Mouse (Mus musculus): Measurements from ENCODE around the gene Nek7. TPM values are rescaled to one million over a fixed set of nuclear protein-coding genes. Genes with fewer than 3 reads are reported as not detected.

Nek7 gene
- total and polyA plus RNA-seq, 3 experiments, result 4.7 to 9.1 TPM; not detected in 1

- H3K4me3 ChIP-seq (ENCODE audit: control insufficient read depth in 1 of 2, insufficient read depth in 1 of 2, low read depth in 2 of 2, low read length in 2 of 2), result no peak overlapping the region
- peaks cover 0 to 5% of the 10 kb centered on the region in 2 experiments; a peak in 2 of 4 replicates for H3K36me3 ChIP-seq (ENCODE audit: control insufficient read depth in 1 of 2, insufficient read depth in 2 of 2, low read length in 2 of 2)
- peaks cover 8% of the 10 kb centered on the region for H3K79me2 ChIP-seq (ENCODE audit: control insufficient read depth, insufficient read depth, low read length, poor library complexity)
- no peak overlapping the region for H3K9ac ChIP-seq (ENCODE audit: control insufficient read depth, low read depth, low read length, poor library complexity, severe bottlenecking)
- peaks cover 0 to 6% of the 10 kb centered on the region in 2 experiments; a peak in 3 of 4 replicates for H3K4me1 ChIP-seq (ENCODE audit: control insufficient read depth in 1 of 2, insufficient read depth in 2 of 2, low read length in 2 of 2)
- no peaks in the 10 kb centered on the region for H3K9me3 ChIP-seq (replicated peaks; ENCODE audit: insufficient read depth, low read length)
- H3K27me3 ChIP-seq (ENCODE audit: control insufficient read depth in 1 of 2, insufficient read depth in 2 of 2, low read length in 2 of 2), result no peaks in the 10 kb centered on the region
- TF ChIP-seq MEF2A (IDR thresholded peaks at IDR 0.05; ENCODE audit: extremely low read depth, insufficient replicate concordance, low read depth, low read length, poor library complexity, severe bottlenecking) (no peak), MAX (IDR thresholded peaks at IDR 0.05; ENCODE audit: low read length) (no peak), SMC3 (IDR thresholded peaks at IDR 0.05; ENCODE audit: low read depth, low read length) (no peak)
- H3K27ac ChIP-seq (ENCODE audit: control insufficient read depth, low read depth, low read length), result no peak overlapping the region
- DNase-seq (ENCODE audit: low read depth, low spot score), result no peak
Measured at GRCm38 (mm10) chr1:138615388-138615787, 4.6 kb downstream of the Nek7 start.

GRCm38 (mm10) chr1:138614552-138615287 lies 5.2 kb downstream of the Nek7 start:
- peaks cover 8% of the 10 kb centered on the region for H3K79me2 ChIP-seq (ENCODE audit: control insufficient read depth, insufficient read depth, low read length, poor library complexity)
- peaks cover 0 to 4% of the 10 kb centered on the region in 2 experiments; a peak in 2 of 4 replicates for H3K4me1 ChIP-seq (ENCODE audit: control insufficient read depth in 1 of 2, insufficient read depth in 2 of 2, low read length in 2 of 2)
- TF ChIP-seq POLR2AphosphoS5 (IDR thresholded peaks at IDR 0.05; ENCODE audit: borderline replicate concordance, low read depth, low read length), result no peak
- no peak for TF ChIP-seq EP300 (IDR thresholded peaks at IDR 0.05; ENCODE audit: low read depth in 1 of 2, low read length in 2 of 2)
- TF ChIP-seq ZC3H11A (IDR thresholded peaks at IDR 0.05; ENCODE audit: low read depth, low read length), result no peak
- TF ChIP-seq MYC (IDR thresholded peaks at IDR 0.05; ENCODE audit: low read depth, low read length), result no peak
- no peak for TF ChIP-seq ELF1 (IDR thresholded peaks at IDR 0.05; ENCODE audit: low read depth, low read length)
- TF ChIP-seq CHD1 (IDR thresholded peaks at IDR 0.05; ENCODE audit: low read depth, low read length), result no peak
- no peak for TF ChIP-seq USF1 (IDR thresholded peaks at IDR 0.05; ENCODE audit: low read depth, low read length)
- TF ChIP-seq E2F4 (IDR thresholded peaks at IDR 0.05; ENCODE audit: borderline replicate concordance, low read depth, low read length), result no peak
- no peak for TF ChIP-seq NRF1 (IDR thresholded peaks at IDR 0.05; ENCODE audit: insufficient read depth, low read depth, low read length, poor library complexity, severe bottlenecking)
- TF ChIP-seq BHLHE40 (IDR thresholded peaks at IDR 0.05; ENCODE audit: borderline replicate concordance, low read depth, low read length), result no peak
- no peak for TF ChIP-seq MEF2A (IDR thresholded peaks at IDR 0.05; ENCODE audit: extremely low read depth, insufficient replicate concordance, low read depth, low read length, poor library complexity, severe bottlenecking)
- no peak for TF ChIP-seq RCOR1 (IDR thresholded peaks at IDR 0.05; ENCODE audit: low read depth, low read length)
- TF ChIP-seq CTCF (IDR thresholded peaks at IDR 0.05 in 2 of 3, conservative IDR thresholded peaks at IDR 0.05 in 1 of 3; ENCODE audit: control insufficient read depth in 1 of 3, insufficient read depth in 1 of 3, low read depth in 2 of 3, low read length in 3 of 3, poor library complexity in 1 of 3, severe bottlenecking in 1 of 3), result no peak
- TF ChIP-seq TCF12 (IDR thresholded peaks at IDR 0.05; ENCODE audit: low read depth, low read length), result no peak
- no peak for TF ChIP-seq RAD21 (IDR thresholded peaks at IDR 0.05; ENCODE audit: low read depth, low read length)
- TF ChIP-seq CHD2 (IDR thresholded peaks at IDR 0.05; ENCODE audit: low read length), result no peak
- TF ChIP-seq TBP (IDR thresholded peaks at IDR 0.05; ENCODE audit: low read depth, low read length), result no peak
- no peak for TF ChIP-seq MAZ (IDR thresholded peaks at IDR 0.05; ENCODE audit: low read depth, low read length)
- TF ChIP-seq POLR2A (IDR thresholded peaks at IDR 0.05; ENCODE audit: control insufficient read depth in 1 of 2, insufficient read depth in 1 of 2, low read depth in 1 of 2, low read length in 2 of 2, poor library complexity in 1 of 2), result no peak
- no peak for DNase-seq (ENCODE audit: low read depth, low spot score)
- peaks cover 0 to 3% of the 10 kb centered on the region in 2 experiments; a peak in 1 of 4 replicates for H3K36me3 ChIP-seq (ENCODE audit: control insufficient read depth in 1 of 2, insufficient read depth in 2 of 2, low read length in 2 of 2)
- H3K4me3 ChIP-seq (ENCODE audit: control insufficient read depth in 1 of 2, insufficient read depth in 1 of 2, low read depth in 2 of 2, low read length in 2 of 2), result no peak overlapping the region
- no peaks in the 10 kb centered on the region for H3K27me3 ChIP-seq (ENCODE audit: control insufficient read depth in 1 of 2, insufficient read depth in 2 of 2, low read length in 2 of 2)
- no peak overlapping the region for H3K27ac ChIP-seq (ENCODE audit: control insufficient read depth, low read depth, low read length)
- no peak overlapping the region for H3K9ac ChIP-seq (ENCODE audit: control insufficient read depth, low read depth, low read length, poor library complexity, severe bottlenecking)
- H3K9me3 ChIP-seq (replicated peaks; ENCODE audit: insufficient read depth, low read length), result no peaks in the 10 kb centered on the region
